Mouse (Mus musculus): ENCODE results near the gene Iars2. TPM values are rescaled to one million over a fixed set of nuclear protein-coding genes. Genes with fewer than 3 reads are reported as not detected.

Iars2 gene
- total and polyA plus RNA-seq, 3 experiments = 39.9 to 43.9 TPM; not detected in 1

DNA sequence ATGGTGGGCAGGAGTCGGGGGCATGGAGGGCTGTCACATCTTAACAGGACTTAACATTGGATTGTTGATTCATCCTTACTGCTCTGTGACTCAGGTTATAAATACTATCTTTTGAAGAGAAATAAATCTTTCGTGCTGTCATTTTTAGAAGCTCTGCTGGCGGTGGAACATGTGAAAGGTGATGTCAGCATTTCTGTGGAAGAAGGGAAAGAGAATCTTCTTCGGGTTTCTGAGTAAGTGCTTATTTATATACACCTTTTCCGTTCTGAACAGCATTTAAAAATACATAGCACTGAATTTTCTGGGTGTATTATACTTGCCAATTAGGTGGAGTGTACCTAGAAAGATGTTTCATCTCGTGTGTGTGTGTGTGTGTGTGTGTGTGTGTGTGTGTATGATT is 38.2 kb upstream of the Iars2 start:
- peaks cover 33 to 50% of the 10 kb centered on the region in 2 experiments for H3K36me3 ChIP-seq (ENCODE audit: control insufficient read depth in 1 of 2, insufficient read depth in 2 of 2, low read length in 2 of 2)
- H3K9ac ChIP-seq (ENCODE audit: control insufficient read depth, low read depth, low read length, poor library complexity, severe bottlenecking) = no peak overlapping the region
- H3K4me1 ChIP-seq (ENCODE audit: control insufficient read depth in 1 of 2, insufficient read depth in 2 of 2, low read length in 2 of 2) = peaks cover 4 to 10% of the 10 kb centered on the region in 2 experiments; a peak in 3 of 4 replicates
- DNase-seq (ENCODE audit: low read depth, low spot score) = no peak
- no peaks in the 10 kb centered on the region for H3K9me3 ChIP-seq (replicated peaks; ENCODE audit: insufficient read depth, low read length)
- peaks cover 58% of the 10 kb centered on the region for H3K79me2 ChIP-seq (ENCODE audit: control insufficient read depth, insufficient read depth, low read length, poor library complexity)
- no peak overlapping the region for H3K27ac ChIP-seq (ENCODE audit: control insufficient read depth, low read depth, low read length)
- H3K27me3 ChIP-seq (ENCODE audit: control insufficient read depth in 1 of 2, insufficient read depth in 2 of 2, low read length in 2 of 2) = no peaks in the 10 kb centered on the region
- TF ChIP-seq GATA1 (IDR thresholded peaks at IDR 0.05; ENCODE audit: low read depth, low read length) (no peak), POLR2AphosphoS2 (IDR thresholded peaks at IDR 0.05; ENCODE audit: low read length) (no peak), MYC (IDR thresholded peaks at IDR 0.05; ENCODE audit: low read depth, low read length) (no peak), MEF2A (IDR thresholded peaks at IDR 0.05; ENCODE audit: extremely low read depth, insufficient replicate concordance, low read depth, low read length, poor library complexity, severe bottlenecking) (no peak), ZC3H11A (IDR thresholded peaks at IDR 0.05; ENCODE audit: low read depth, low read length) (no peak), NELFE (IDR thresholded peaks at IDR 0.05; ENCODE audit: low read depth, low read length) (no peak), TBP (IDR thresholded peaks at IDR 0.05; ENCODE audit: low read depth, low read length) (no peak), RAD21 (IDR thresholded peaks at IDR 0.05; ENCODE audit: low read depth, low read length) (no peak), POLR2AphosphoS5 (IDR thresholded peaks at IDR 0.05; ENCODE audit: borderline replicate concordance, low read depth, low read length) (no peak), SMC3 (IDR thresholded peaks at IDR 0.05; ENCODE audit: low read depth, low read length) (no peak), USF2 (IDR thresholded peaks at IDR 0.05; ENCODE audit: borderline replicate concordance in 1 of 2, insufficient read depth in 1 of 2, low read depth in 1 of 2, low read length in 2 of 2) (no peak), E2F4 (IDR thresholded peaks at IDR 0.05; ENCODE audit: borderline replicate concordance, low read depth, low read length) (no peak), ZKSCAN1 (IDR thresholded peaks at IDR 0.05; ENCODE audit: low read depth, low read length) (no peak), POLR2A (IDR thresholded peaks at IDR 0.05; ENCODE audit: control insufficient read depth in 1 of 2, insufficient read depth in 1 of 2, low read depth in 1 of 2, low read length in 2 of 2, poor library complexity in 1 of 2) (no peak), KAT2A (conservative IDR thresholded peaks at IDR 0.05; ENCODE audit: low read depth, low read length) (no peak), MAZ (IDR thresholded peaks at IDR 0.05; ENCODE audit: low read depth, low read length) (no peak)
- H3K4me3 ChIP-seq (ENCODE audit: control insufficient read depth in 1 of 2, insufficient read depth in 1 of 2, low read depth in 2 of 2, low read length in 2 of 2) = no peak overlapping the region

DNA sequence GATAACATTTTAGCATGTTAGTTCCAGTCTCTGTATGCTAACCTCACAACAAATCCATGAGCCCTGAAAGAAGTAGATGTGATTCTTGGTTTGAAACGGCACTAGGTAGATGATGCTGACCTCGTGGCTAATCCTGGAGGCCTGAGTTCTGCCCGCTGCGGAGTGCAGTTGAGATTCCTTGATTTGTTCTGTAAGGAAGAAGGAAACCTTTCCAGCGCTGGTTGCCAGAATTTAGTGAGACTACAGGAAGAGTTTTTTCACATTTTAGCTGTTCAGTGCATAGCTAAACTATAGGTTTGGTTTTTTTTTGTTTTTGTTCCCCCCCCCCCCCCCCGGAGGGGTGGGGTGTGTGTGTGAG is 35.0 kb upstream of the Iars2 start:
- no peaks in the 10 kb centered on the region for H3K27me3 ChIP-seq (ENCODE audit: control insufficient read depth in 1 of 2, insufficient read depth in 2 of 2, low read length in 2 of 2)
- H3K9ac ChIP-seq (ENCODE audit: control insufficient read depth, low read depth, low read length, poor library complexity, severe bottlenecking) = peak overlapping the region; percentile 91
- DNase-seq (ENCODE audit: low read depth, low spot score) = no peak
- no peaks in the 10 kb centered on the region for H3K9me3 ChIP-seq (replicated peaks; ENCODE audit: insufficient read depth, low read length)
- H3K79me2 ChIP-seq (ENCODE audit: control insufficient read depth, insufficient read depth, low read length, poor library complexity) = peaks cover 52% of the 10 kb centered on the region
- peaks cover 29 to 37% of the 10 kb centered on the region in 2 experiments for H3K36me3 ChIP-seq (ENCODE audit: control insufficient read depth in 1 of 2, insufficient read depth in 2 of 2, low read length in 2 of 2)
- H3K4me1 ChIP-seq (ENCODE audit: control insufficient read depth in 1 of 2, insufficient read depth in 2 of 2, low read length in 2 of 2) = peaks cover 4 to 10% of the 10 kb centered on the region in 2 experiments; a peak in 3 of 4 replicates
- TF ChIP-seq NRF1 (IDR thresholded peaks at IDR 0.05; ENCODE audit: insufficient read depth, low read depth, low read length, poor library complexity, severe bottlenecking) (no peak), ZKSCAN1 (IDR thresholded peaks at IDR 0.05; ENCODE audit: low read depth, low read length) (no peak), MYB (IDR thresholded peaks at IDR 0.05; ENCODE audit: low read depth, low read length) (no peak), TAL1 (IDR thresholded peaks at IDR 0.05; ENCODE audit: low read length) (no peak), HCFC1 (IDR thresholded peaks at IDR 0.05; ENCODE audit: low read depth, low read length) (no peak), ZNF384 (IDR thresholded peaks at IDR 0.05; ENCODE audit: low read depth, low read length) (no peak), ZMIZ1 (IDR thresholded peaks at IDR 0.05; ENCODE audit: low read depth, low read length) (no peak), USF2 (IDR thresholded peaks at IDR 0.05; ENCODE audit: borderline replicate concordance in 1 of 2, insufficient read depth in 1 of 2, low read depth in 1 of 2, low read length in 2 of 2) (no peak), POLR2A (IDR thresholded peaks at IDR 0.05; ENCODE audit: control insufficient read depth in 1 of 2, insufficient read depth in 1 of 2, low read depth in 1 of 2, low read length in 2 of 2, poor library complexity in 1 of 2) (no peak)
- H3K4me3 ChIP-seq (ENCODE audit: control insufficient read depth in 1 of 2, insufficient read depth in 1 of 2, low read depth in 2 of 2, low read length in 2 of 2) = peak overlapping the region; percentile 86 to 92
- H3K27ac ChIP-seq (ENCODE audit: control insufficient read depth, low read depth, low read length) = peak overlapping the region; percentile 91

Measured in MEL (cell line).